9 mouse cellular contexts compared by ENCODE assay signal in genomic region chr2:172549371-172550155, GRCm38 (mm10). TPM values are rescaled to one million over a fixed set of nuclear protein-coding genes. Genes with fewer than 3 reads are reported as not detected.
DNase-seq lines count a peak whose midpoint lies in the region; ATAC-seq and TF ChIP-seq lines count a peak whose summit lies in the region.
"Had no signal": no experiment of that assay in that cellular context is flagged by ENCODE, and none has a peak within 500 bp of the region (broad histone marks: within the 10 kb centered on the region; RNA-seq: fewer than 3 reads in every experiment).

Gene Tfap2c (plus strand): TSS chr2:172549593.

- TF ChIP-seq CTCF in lung, adult 2 months (IDR thresholded peaks at IDR 0.05; ENCODE audit: insufficient read depth, low read length), result no peak
- TF ChIP-seq CTCF in stomach, postnatal 0 days (IDR thresholded peaks at IDR 0.05; ENCODE audit: low read depth), result no peak

- intact Hi-C loops in left cerebral cortex, postnatal 4 days (cut with DNase I), result loop anchor here (10.0 kb wide), 1 partner anchor 225 kb away; no protein-coding TSS in a partner anchor

- no peak within 1 kb of the TSS for H3K4me3 ChIP-seq in lung, adult 2 months (replicated peaks; ENCODE audit: extremely low read depth, low read depth, low read length)
- H3K4me3 ChIP-seq in embryonic facial prominence, embryonic 13.5 days, result peak within 1 kb of the TSS; percentile 54
- peak within 1 kb of the TSS; percentile 29 for H3K4me3 ChIP-seq in intestine, embryonic 14.5 days (ENCODE audit: low read depth, low read length)
- peak within 1 kb of the TSS; percentile 38 for H3K4me3 ChIP-seq in lung, embryonic 15.5 days
- H3K4me3 ChIP-seq in stomach, postnatal 0 days (ENCODE audit: low read depth, low read length), result peak within 1 kb of the TSS; percentile 47

- H3K4me1 ChIP-seq in lung, adult 2 months (ENCODE audit: control insufficient read depth, insufficient read depth, low read length), result no peaks in the 10 kb centered on the region
- H3K4me1 ChIP-seq in embryonic facial prominence, embryonic 13.5 days, result peaks cover 68% of the 10 kb centered on the region
- H3K4me1 ChIP-seq in intestine, embryonic 14.5 days (replicated peaks; ENCODE audit: control insufficient read depth, insufficient read depth, low read length), result peaks cover 11% of the 10 kb centered on the region
- peaks cover 43% of the 10 kb centered on the region for H3K4me1 ChIP-seq in lung, embryonic 15.5 days
- no peaks in the 10 kb centered on the region for H3K4me1 ChIP-seq in stomach, postnatal 0 days (replicated peaks; ENCODE audit: control insufficient read depth, insufficient read depth)

- 2% methylated on average over 70 of the region's 70 CpGs for WGBS in lung, adult 2 months
- WGBS in embryonic facial prominence, embryonic 13.5 days, result under 1% methylated on average over 70 of the region's 70 CpGs
- under 1% methylated on average over 70 of the region's 70 CpGs for WGBS in intestine, embryonic 14.5 days
- 1% methylated on average over 70 of the region's 70 CpGs for WGBS in lung, embryonic 15.5 days
- WGBS in stomach, postnatal 0 days, result 1% methylated on average over 62 of the region's 70 CpGs

- H3K9me3 ChIP-seq in embryonic facial prominence, embryonic 13.5 days, result no peaks in the 10 kb centered on the region
- H3K9me3 ChIP-seq in intestine, embryonic 14.5 days (ENCODE audit: control insufficient read depth, low read length), result no peaks in the 10 kb centered on the region
- no peaks in the 10 kb centered on the region for H3K9me3 ChIP-seq in lung, embryonic 15.5 days
- no peaks in the 10 kb centered on the region for H3K9me3 ChIP-seq in stomach, postnatal 0 days (ENCODE audit: control insufficient read depth, low read length)

- no peak for TF ChIP-seq POLR2A in lung, adult 2 months (IDR thresholded peaks at IDR 0.05; ENCODE audit: borderline replicate concordance, extremely low read depth, low read depth, low read length)

- peak within 1 kb of the TSS; percentile 71 for H3K27ac ChIP-seq in embryonic facial prominence, embryonic 13.5 days
- no peak within 1 kb of the TSS for H3K27ac ChIP-seq in intestine, embryonic 14.5 days (ENCODE audit: low read depth)
- H3K27ac ChIP-seq in lung, embryonic 15.5 days, result no peak within 1 kb of the TSS
- peak within 1 kb of the TSS; percentile 35; the same call in 1 of the 2 replicates for H3K27ac ChIP-seq in stomach, postnatal 0 days (replicated peaks)

- ATAC-seq in embryonic facial prominence, embryonic 13.5 days (ENCODE audit: insufficient number of reproducible peaks, insufficient read depth, low FRiP score, low TSS enrichment, low read depth), result peak; percentile 81
- ATAC-seq in intestine, embryonic 14.5 days (replicated peaks; ENCODE audit: low FRiP score, low TSS enrichment, low read depth), result peak; percentile 69
- peak; percentile 76; the same call in 1 of the 2 replicates for ATAC-seq in lung, embryonic 15.5 days (ENCODE audit: borderline replicate concordance, extremely low read depth, low FRiP score, low TSS enrichment)
- ATAC-seq in stomach, postnatal 0 days (ENCODE audit: low FRiP score, low TSS enrichment), result peak; percentile 27; the same call in 1 of the 2 replicates

- H3K9ac ChIP-seq in embryonic facial prominence, embryonic 13.5 days, result peak within 1 kb of the TSS; percentile 76
- H3K9ac ChIP-seq in intestine, embryonic 14.5 days (ENCODE audit: low read length), result no peak within 1 kb of the TSS
- no peak within 1 kb of the TSS for H3K9ac ChIP-seq in lung, embryonic 15.5 days
- peak within 1 kb of the TSS; percentile 48 for H3K9ac ChIP-seq in stomach, postnatal 0 days (ENCODE audit: low read length)

- H3K36me3 ChIP-seq in embryonic facial prominence, embryonic 13.5 days, result no peaks in the 10 kb centered on the region
- no peaks in the 10 kb centered on the region for H3K36me3 ChIP-seq in intestine, embryonic 14.5 days (ENCODE audit: control insufficient read depth, insufficient read depth, low read length)
- no peaks in the 10 kb centered on the region for H3K36me3 ChIP-seq in lung, embryonic 15.5 days
- H3K36me3 ChIP-seq in stomach, postnatal 0 days (ENCODE audit: control insufficient read depth, insufficient read depth, low read length), result no peaks in the 10 kb centered on the region; the same call in 1 of the 2 replicates

- TF ChIP-seq EP300 in stomach, postnatal 0 days (optimal IDR thresholded peaks at IDR 0.05), result no peak

- peaks cover 98% of the 10 kb centered on the region for H3K27me3 ChIP-seq in embryonic facial prominence, embryonic 13.5 days
- peaks cover 100% of the 10 kb centered on the region for H3K27me3 ChIP-seq in intestine, embryonic 14.5 days (replicated peaks; ENCODE audit: control insufficient read depth, insufficient read depth, low read length)
- peaks cover 100% of the 10 kb centered on the region for H3K27me3 ChIP-seq in lung, embryonic 15.5 days
- H3K27me3 ChIP-seq in stomach, postnatal 0 days (ENCODE audit: control insufficient read depth, insufficient read depth, low read length), result peaks cover 53% of the 10 kb centered on the region

- H3K4me2 ChIP-seq in embryonic facial prominence, embryonic 13.5 days, result peak within 1 kb of the TSS; percentile 83
- peak within 1 kb of the TSS; percentile 57 for H3K4me2 ChIP-seq in intestine, embryonic 14.5 days (ENCODE audit: low read length)
- H3K4me2 ChIP-seq in lung, embryonic 15.5 days, result peak within 1 kb of the TSS; percentile 68
- H3K4me2 ChIP-seq in stomach, postnatal 0 days (replicated peaks; ENCODE audit: low read depth), result peak within 1 kb of the TSS; percentile 51

- peak; percentile 9 to 16 for DNase-seq in lung, adult 18-20 months
- DNase-seq in lung, adult 2 months, result no peak
- peak; percentile 74 for DNase-seq in intestine, embryonic 14.5 days (ENCODE audit: low spot score)
- peak; percentile 48 for DNase-seq in stomach, postnatal 0 days (ENCODE audit: low spot score)
- DNase-seq in left cerebral cortex, postnatal 4 days, result no peak
- DNase-seq in spleen, adult 12 weeks (ENCODE audit: low spot score), result no peak

RNA-seq across cellular contexts. Expression of gene Tfap2c, which starts in this region (rescaled TPM):
- 0.07 and 0.58 TPM in 2 replicates for polyA plus RNA-seq in lung, adult 2 months (2012; rRNA removed)
- polyA plus RNA-seq in embryonic facial prominence, embryonic 13.5 days (2015; fragmentation: Nextera tagmentation; extraction: Ambion mirVana), result 20.1 and 23.4 TPM in 2 replicates
- 0.09 and 0.35 TPM in 2 replicates for polyA plus RNA-seq in intestine, embryonic 14.5 days (2014; fragmentation: Nextera tagmentation; extraction: Ambion mirVana)
- 0.16 and 0.26 TPM in 2 replicates for polyA plus RNA-seq in lung, embryonic 15.5 days (2015; fragmentation: Nextera tagmentation; extraction: Ambion mirVana)
- 9.7 and 12.5 TPM in 2 replicates for polyA plus RNA-seq in stomach, postnatal 0 days (2015; fragmentation: Nextera tagmentation; extraction: Ambion mirVana)
- 1 to 10 TPM; 1.2 TPM for total RNA-seq in left cerebral cortex, postnatal 4 days (2021)
- total RNA-seq: heart, postnatal 14 days had no signal

Comparison
In these comparisons a context has a peak if more than half of its experiments do, and no peak if none do; other contexts are left out.
1. DNase-seq: peak in lung, adult 18-20 months (2 of 2) and stomach, postnatal 0 days (single experiment); none in lung, adult 2 months (single experiment), left cerebral cortex, postnatal 4 days (single experiment) and spleen, adult 12 weeks (single experiment).
2. Peak in DNase-seq, ATAC-seq, H3K4me3 ChIP-seq and H3K4me2 ChIP-seq in intestine, embryonic 14.5 days; RNA of the gene not detected or under 1 TPM.
3. Peak in ATAC-seq, H3K4me3 ChIP-seq and H3K4me2 ChIP-seq in lung, embryonic 15.5 days; RNA of the gene not detected or under 1 TPM.
4. ATAC-seq: peak in every context shown above with its lines; median percentile 81 in embryonic facial prominence, embryonic 13.5 days; 76 in lung, embryonic 15.5 days; 69 in intestine, embryonic 14.5 days; 27 in stomach, postnatal 0 days.
5. H3K27ac ChIP-seq: peak in embryonic facial prominence, embryonic 13.5 days (single experiment) and stomach, postnatal 0 days (single experiment); none in intestine, embryonic 14.5 days (single experiment) and lung, embryonic 15.5 days (single experiment).
6. H3K9ac ChIP-seq: peak in embryonic facial prominence, embryonic 13.5 days (single experiment) and stomach, postnatal 0 days (single experiment); none in intestine, embryonic 14.5 days (single experiment) and lung, embryonic 15.5 days (single experiment).
7. Peak in every context shown above with its lines, with median percentiles within 50 percentile points of each other: H3K4me2 ChIP-seq.